Mouse (Mus musculus): ENCODE data around the gene Zglp1. TPM values are rescaled to one million over a fixed set of nuclear protein-coding genes. Genes with fewer than 3 reads are reported as not detected.

Zglp1 gene
- 0.92 and 1.9 TPM in 2 replicates for polyA plus RNA-seq (2015; fragmentation: Nextera tagmentation; extraction: Ambion mirVana)

GRCm38 (mm10) chr9:21067006-21067684, at the start of gene Zglp1:
Zglp1 (minus strand) TSS chr9:21067093.
- peaks cover 9% of the 10 kb centered on the region for H3K4me1 ChIP-seq (replicated peaks)
- peaks cover 68% of the 10 kb centered on the region for H3K36me3 ChIP-seq
- H3K4me3 ChIP-seq = no peak within 1 kb of the TSS
- no peaks in the 10 kb centered on the region for H3K9me3 ChIP-seq
- H3K27me3 ChIP-seq = no peaks in the 10 kb centered on the region
- 89% methylated on average over 27 of the region's 27 CpGs for WGBS
- no peak within 1 kb of the TSS for H3K27ac ChIP-seq
- no peak within 1 kb of the TSS for H3K4me2 ChIP-seq
- ATAC-seq (ENCODE audit: low FRiP score) = no peak
- no peak within 1 kb of the TSS for H3K9ac ChIP-seq

DNA sequence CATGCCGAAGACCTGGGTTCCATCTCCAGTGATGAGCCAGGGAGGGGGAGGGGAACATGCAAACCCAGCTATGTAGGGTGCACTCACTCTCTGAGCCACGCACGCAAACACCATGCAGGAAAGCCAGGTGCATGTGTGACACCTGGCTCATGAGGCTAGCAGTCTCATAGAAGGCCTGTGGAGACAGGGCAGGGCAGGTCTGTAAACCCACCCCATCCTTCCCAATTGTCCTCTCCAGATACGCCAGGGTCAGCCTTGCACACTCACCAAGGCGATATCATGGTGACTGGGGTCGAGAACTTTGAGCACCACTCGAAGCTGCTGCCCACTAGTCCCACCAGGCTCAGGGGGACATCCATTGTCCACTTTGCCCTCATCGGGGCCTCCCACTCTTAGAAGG, 48.2 kb upstream of the Zglp1 start:
- no peak overlapping the region for H3K9ac ChIP-seq
- no peaks in the 10 kb centered on the region for H3K27me3 ChIP-seq

DNA sequence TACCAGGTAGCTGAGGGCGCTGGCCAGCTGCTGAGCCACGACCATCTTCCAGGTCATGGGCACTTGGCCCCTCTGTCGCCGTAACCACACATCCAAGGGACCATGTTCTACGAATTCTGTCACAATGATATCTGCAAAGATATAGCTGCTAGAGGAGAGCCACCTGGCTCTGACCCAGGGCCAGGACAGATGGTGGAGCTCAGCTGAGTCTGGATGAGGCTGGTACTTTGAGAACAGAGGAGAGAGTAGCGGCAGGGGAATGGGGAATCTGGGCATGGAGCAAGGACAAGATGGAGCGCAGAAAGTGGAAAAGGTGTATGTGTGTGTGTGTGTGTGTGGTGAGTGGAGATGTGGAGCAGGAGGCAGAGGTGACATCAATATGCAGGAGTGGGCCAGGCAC, 47.3 kb upstream of the Zglp1 start:
- no peak for ATAC-seq (ENCODE audit: low FRiP score)
- H3K4me3 ChIP-seq = no peak overlapping the region
- H3K4me1 ChIP-seq (replicated peaks) = no peaks in the 10 kb centered on the region
- no peak overlapping the region for H3K4me2 ChIP-seq
- 93% methylated on average over 7 of the region's 7 CpGs for WGBS
- peaks cover 32% of the 10 kb centered on the region for H3K36me3 ChIP-seq
- no peaks in the 10 kb centered on the region for H3K9me3 ChIP-seq
- no peaks in the 10 kb centered on the region for H3K27me3 ChIP-seq
- H3K9ac ChIP-seq = no peak overlapping the region
- no peak overlapping the region for H3K27ac ChIP-seq

More for the DNA sequence above, 48.2 kb upstream of the Zglp1 start:
- Histone ChIP-seq H3K4me3 (no peak overlapping the region), H3K9me3 (no peaks in the 10 kb centered on the region), H3K4me2 (no peak overlapping the region), H3K36me3 (peaks cover 32% of the 10 kb centered on the region), H3K27ac (no peak overlapping the region), H3K4me1 (replicated peaks) (no peaks in the 10 kb centered on the region)
- no peak for ATAC-seq (ENCODE audit: low FRiP score)
- 93% methylated on average over 8 of the region's 8 CpGs for WGBS

DNA sequence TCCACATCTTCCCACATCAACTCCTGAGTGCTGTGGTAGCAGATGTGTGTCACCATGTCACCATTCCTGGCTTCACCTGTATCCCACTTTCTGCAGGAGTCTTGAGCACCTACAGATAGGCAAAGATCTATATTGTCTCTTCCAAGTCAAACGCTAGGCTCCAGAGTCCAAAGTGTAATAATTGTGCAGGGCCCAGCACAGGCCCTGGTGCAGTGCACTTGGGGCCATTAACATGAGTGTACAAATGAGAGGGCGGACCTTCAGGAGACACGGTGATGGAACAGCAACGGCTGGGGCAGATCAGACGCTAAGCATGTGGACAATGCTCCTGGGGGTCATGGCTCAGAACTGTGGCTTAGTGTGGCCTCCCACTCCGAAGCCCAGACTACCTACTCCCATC, 46.9 kb upstream of the Zglp1 start:
- WGBS = 93% methylated on average over 6 of the region's 6 CpGs
- no peaks in the 10 kb centered on the region for H3K9me3 ChIP-seq
- ATAC-seq (ENCODE audit: low FRiP score) = no peak

DNA sequence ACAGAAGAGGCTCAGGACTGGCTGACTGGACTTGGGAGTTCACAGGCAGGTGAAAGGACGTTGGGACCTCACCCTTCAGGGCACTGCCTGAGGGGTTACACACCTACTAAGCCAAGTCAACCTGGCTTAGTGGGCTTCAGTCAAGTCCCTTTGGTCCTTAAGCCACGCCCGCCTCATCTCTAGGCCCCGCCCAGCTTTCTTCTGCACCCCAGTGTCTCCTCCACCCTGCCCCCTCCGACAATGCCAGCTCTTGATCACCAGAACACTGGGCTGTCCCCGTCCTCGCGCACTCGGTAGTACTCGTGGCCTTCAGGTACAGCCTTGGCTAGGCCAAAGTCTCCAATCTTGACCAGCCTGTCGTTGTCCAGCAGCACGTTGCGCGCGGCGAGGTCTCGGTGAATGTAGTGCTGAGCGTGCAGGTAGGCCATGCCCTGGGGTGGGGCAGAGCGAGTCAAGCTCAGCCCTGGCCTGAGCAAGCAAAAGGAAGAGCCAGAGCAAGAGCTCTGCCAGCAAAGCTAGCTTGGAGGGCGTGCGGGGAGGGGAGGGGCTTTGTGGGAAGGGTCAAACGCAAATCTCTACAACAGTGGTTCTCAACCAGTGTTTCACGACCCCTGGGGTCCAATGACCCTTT, 40.8 kb upstream of the Zglp1 start:
- H3K4me2 ChIP-seq = no peak overlapping the region
- H3K4me1 ChIP-seq (replicated peaks) = no peaks in the 10 kb centered on the region
- ATAC-seq (ENCODE audit: low FRiP score) = no peak
- WGBS = 49% methylated on average over 23 of the region's 23 CpGs
- peaks cover 46% of the 10 kb centered on the region for H3K36me3 ChIP-seq
- H3K9ac ChIP-seq = no peak overlapping the region
- no peaks in the 10 kb centered on the region for H3K9me3 ChIP-seq
- no peak overlapping the region for H3K4me3 ChIP-seq
- no peaks in the 10 kb centered on the region for H3K27me3 ChIP-seq
- no peak overlapping the region for H3K27ac ChIP-seq

More for the DNA sequence above, 46.9 kb upstream of the Zglp1 start:
- H3K27me3 ChIP-seq = no peaks in the 10 kb centered on the region
- H3K4me2 ChIP-seq = no peak overlapping the region
- peaks cover 37% of the 10 kb centered on the region for H3K36me3 ChIP-seq
- H3K27ac ChIP-seq = no peak overlapping the region
- H3K4me1 ChIP-seq (replicated peaks) = no peaks in the 10 kb centered on the region
- H3K4me3 ChIP-seq = no peak overlapping the region
- no peak overlapping the region for H3K9ac ChIP-seq

DNA sequence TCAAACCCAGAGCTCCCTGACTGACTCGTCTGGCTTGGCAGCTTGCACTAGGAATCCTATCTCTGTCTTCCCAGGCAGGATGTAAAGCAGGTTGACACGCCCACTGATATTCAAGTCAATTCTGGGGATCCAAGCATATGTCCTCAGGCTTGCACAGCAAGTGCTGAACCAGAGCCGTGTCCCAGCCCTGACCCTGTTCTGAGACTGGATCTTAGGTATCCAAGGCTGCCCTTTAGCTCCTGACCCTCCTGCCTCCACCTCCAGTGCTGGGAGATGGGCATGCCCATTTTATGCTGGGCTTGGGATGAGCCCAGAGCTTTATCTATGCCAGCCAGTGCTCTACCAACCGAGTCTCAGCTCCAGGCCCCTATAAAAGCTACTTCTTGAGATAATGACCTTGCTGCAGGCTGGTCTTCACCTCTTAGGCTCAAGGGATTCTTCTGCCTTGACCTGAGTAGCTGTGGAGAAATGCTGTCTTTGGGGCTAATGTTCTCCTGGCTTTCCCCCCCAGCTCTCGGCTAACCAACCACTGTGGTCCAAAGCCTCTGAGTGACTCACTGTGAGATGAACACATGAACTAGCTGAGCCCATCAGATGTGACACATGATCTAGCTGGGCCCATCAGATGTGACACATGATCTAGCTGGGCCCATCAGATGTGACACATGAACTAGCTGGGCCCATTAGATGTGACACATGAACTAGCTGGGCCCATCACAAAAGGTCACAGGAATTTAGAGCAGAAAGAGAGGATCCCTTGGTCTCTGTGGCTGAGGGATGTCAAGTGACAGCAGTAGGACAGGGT, 39.1 kb upstream of the Zglp1 start:
- WGBS = 91% methylated on average over 5 of the region's 5 CpGs
- no peak overlapping the region for H3K4me3 ChIP-seq
- H3K27ac ChIP-seq = no peak overlapping the region
- peaks cover 53% of the 10 kb centered on the region for H3K36me3 ChIP-seq
- no peak overlapping the region for H3K4me2 ChIP-seq
- H3K4me1 ChIP-seq (replicated peaks) = no peaks in the 10 kb centered on the region
- no peak overlapping the region for H3K9ac ChIP-seq
- H3K27me3 ChIP-seq = no peaks in the 10 kb centered on the region
- no peaks in the 10 kb centered on the region for H3K9me3 ChIP-seq
- ATAC-seq (ENCODE audit: low FRiP score) = no peak

- H3K27me3 ChIP-seq = no peaks in the 10 kb centered on the region
- peak overlapping the region; percentile 49; the same call in 1 of the 2 replicates for H3K9ac ChIP-seq
- H3K4me3 ChIP-seq = no peak overlapping the region
- no peak overlapping the region for H3K4me2 ChIP-seq
- no peak for ATAC-seq (ENCODE audit: low FRiP score)
- peaks cover 48% of the 10 kb centered on the region for H3K36me3 ChIP-seq
- 87% methylated on average over 6 of the region's 6 CpGs for WGBS
- H3K9me3 ChIP-seq = no peaks in the 10 kb centered on the region
- no peak overlapping the region for H3K27ac ChIP-seq
- H3K4me1 ChIP-seq (replicated peaks) = peaks cover 8% of the 10 kb centered on the region; the same call in 1 of the 2 replicates
Measured at GRCm38 (mm10) chr9:21104814-21105213, 37.9 kb upstream of the Zglp1 start.

DNA sequence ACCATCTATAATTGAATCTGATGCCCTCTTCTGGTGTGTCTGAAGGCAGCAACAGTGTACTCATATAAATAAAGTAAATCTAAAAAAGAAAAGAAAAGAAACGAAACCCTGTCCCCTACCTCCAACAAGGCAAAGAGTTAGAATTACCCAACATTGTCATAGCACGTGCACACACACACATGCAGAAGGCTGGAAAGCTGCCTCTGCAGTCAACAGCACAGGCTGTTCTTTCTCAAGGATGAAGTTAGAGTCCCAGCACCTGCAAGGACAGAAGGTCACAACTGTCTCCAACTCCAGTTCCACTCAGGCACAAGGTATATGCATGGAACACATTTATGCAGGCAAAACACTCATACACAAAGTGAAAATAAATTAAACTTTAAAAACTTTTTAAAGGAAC, 35.2 kb upstream of the Zglp1 start:
- Histone ChIP-seq H3K4me2 (no peak overlapping the region), H3K4me3 (no peak overlapping the region), H3K27me3 (no peaks in the 10 kb centered on the region), H3K9ac (no peak overlapping the region), H3K36me3 (peaks cover 29% of the 10 kb centered on the region), H3K9me3 (no peaks in the 10 kb centered on the region), H3K27ac (no peak overlapping the region), H3K4me1 (replicated peaks) (peaks cover 8% of the 10 kb centered on the region; the same call in 1 of the 2 replicates)
- whole genome bisulfite sequencing = 93% methylated on average over 2 of the region's 2 CpGs
- ATAC-seq (ENCODE audit: low FRiP score) = no peak

GRCm38 (mm10) chr9:21100447-21101161, 33.7 kb upstream of the Zglp1 start:
- H3K27ac ChIP-seq = no peak overlapping the region
- H3K4me3 ChIP-seq = no peak overlapping the region
- peaks cover 8% of the 10 kb centered on the region; the same call in 1 of the 2 replicates for H3K4me1 ChIP-seq (replicated peaks)
- ATAC-seq (ENCODE audit: low FRiP score) = 0 out of 2 replicates have a peak, but pooled peaks have one; percentile 32
- no peaks in the 10 kb centered on the region for H3K27me3 ChIP-seq
- WGBS = 49% methylated on average over 15 of the region's 15 CpGs
- peaks cover 21% of the 10 kb centered on the region for H3K36me3 ChIP-seq
- 0 out of 2 replicates have a peak overlapping the region, but pooled peaks have one; percentile 13 for H3K4me2 ChIP-seq
- H3K9ac ChIP-seq = peak overlapping the region; percentile 14; the same call in 1 of the 2 replicates
- H3K9me3 ChIP-seq = no peaks in the 10 kb centered on the region

- H3K4me2 ChIP-seq = no peak overlapping the region
- H3K36me3 ChIP-seq = peaks cover 7% of the 10 kb centered on the region; the same call in 1 of the 2 replicates
- WGBS = 88% methylated on average over 8 of the region's 8 CpGs
- H3K9me3 ChIP-seq = no peaks in the 10 kb centered on the region
- H3K4me3 ChIP-seq = no peak overlapping the region
- H3K4me1 ChIP-seq (replicated peaks) = peaks cover 8% of the 10 kb centered on the region; the same call in 1 of the 2 replicates
- no peak for ATAC-seq (ENCODE audit: low FRiP score)
- no peak overlapping the region for H3K27ac ChIP-seq
- no peaks in the 10 kb centered on the region for H3K27me3 ChIP-seq
- no peak overlapping the region for H3K9ac ChIP-seq
Measured at GRCm38 (mm10) chr9:21097793-21098192, 30.9 kb upstream of the Zglp1 start.

- H3K4me1 ChIP-seq (replicated peaks) = peaks cover 12% of the 10 kb centered on the region
- WGBS = 76% methylated on average over 4 of the region's 4 CpGs
- no peaks in the 10 kb centered on the region for H3K9me3 ChIP-seq
Measured at GRCm38 (mm10) chr9:21095958-21096357, 29.1 kb upstream of the Zglp1 start.

GRCm38 (mm10) chr9:21093423-21093822, 26.5 kb upstream of the Zglp1 start:
- no peak overlapping the region for H3K4me3 ChIP-seq
- H3K27ac ChIP-seq = no peak overlapping the region
- peaks cover 30% of the 10 kb centered on the region for H3K4me1 ChIP-seq (replicated peaks)
- no peak for ATAC-seq (ENCODE audit: low FRiP score)
- no peaks in the 10 kb centered on the region for H3K9me3 ChIP-seq
- no peak overlapping the region for H3K9ac ChIP-seq
- WGBS = 97% methylated on average over 9 of the region's 9 CpGs
- H3K36me3 ChIP-seq = peaks cover 18% of the 10 kb centered on the region
- H3K27me3 ChIP-seq = no peaks in the 10 kb centered on the region
- H3K4me2 ChIP-seq = no peak overlapping the region

More at GRCm38 (mm10) chr9:21095958-21096357, 29.1 kb upstream of the Zglp1 start:
- no peaks in the 10 kb centered on the region for H3K27me3 ChIP-seq
- no peaks in the 10 kb centered on the region for H3K36me3 ChIP-seq
- no peak overlapping the region for H3K9ac ChIP-seq
- no peak overlapping the region for H3K27ac ChIP-seq
- ATAC-seq (ENCODE audit: low FRiP score) = no peak
- no peak overlapping the region for H3K4me3 ChIP-seq
- H3K4me2 ChIP-seq = no peak overlapping the region

All from hindbrain, embryonic 13.5 days (tissue).